Mouse (Mus musculus): ENCODE measurements around the gene Kri1.

GRCm38 (mm10) chr9:21223906-21224305, 63.9 kb downstream of the Kri1 start:
- TF ChIP-seq CTCF (IDR thresholded peaks at IDR 0.05; ENCODE audit: control insufficient read depth, insufficient read depth, insufficient read length) (no peak), MAX (IDR thresholded peaks at IDR 0.05) (no peak), MYOD1 (IDR thresholded peaks at IDR 0.05; ENCODE audit: control insufficient read depth, insufficient read length, low read depth) (no peak), FOSL1 (IDR thresholded peaks at IDR 0.05; ENCODE audit: insufficient read depth, low read length, poor library complexity, severe bottlenecking) (no peak)

Measured in C2C12 (cell line).